Mouse (Mus musculus): ENCODE measurements around the gene Stk25. TPM values are rescaled to one million over a fixed set of nuclear protein-coding genes. Genes with fewer than 3 reads are reported as not detected.
"Not testable (repeated sequence)": the region's sequence is repeated elsewhere in the genome, so short reads cannot be mapped to it uniquely, and the experiment has no call there.

Gene Stk25
- 10 to 100 TPM; 79.2 to 82.7 TPM for total RNA-seq (2021)
- long read RNA-seq, experiment 1, full-length matches to known transcripts: 56 of 64 reads
- long read RNA-seq, experiment 1, partial matches to known transcripts: 3 of 64 reads
- long read RNA-seq, experiment 1, other reads (novel, unspliced or antisense): 5 of 64 reads
- long read RNA-seq, experiment 2, full-length matches to known transcripts: 77 of 88 reads
- long read RNA-seq, experiment 2, partial matches to known transcripts: 6 of 88 reads
- long read RNA-seq, experiment 2, other reads (novel, unspliced or antisense): 5 of 88 reads

GRCm38 (mm10) chr1:93658559-93658958, at the start of gene Stk25:
Gene Stk25 (minus strand): TSS chr1:93658659.
- not testable (repeated sequence) for DNase-seq

GRCm38 (mm10) chr1:93705389-93705788, 46.9 kb upstream of the Stk25 start:
- no peak for DNase-seq

GRCm38 (mm10) chr1:93704341-93704740, 45.9 kb upstream of the Stk25 start:
- no peak for DNase-seq

- no peak for DNase-seq
Measured at GRCm38 (mm10) chr1:93703472-93704048, 45.1 kb upstream of the Stk25 start.

- DNase-seq: no peak
Measured at GRCm38 (mm10) chr1:93702106-93702505, 43.6 kb upstream of the Stk25 start.

- DNase-seq: no peak
Measured at GRCm38 (mm10) chr1:93699159-93699558, 40.7 kb upstream of the Stk25 start.

DNA sequence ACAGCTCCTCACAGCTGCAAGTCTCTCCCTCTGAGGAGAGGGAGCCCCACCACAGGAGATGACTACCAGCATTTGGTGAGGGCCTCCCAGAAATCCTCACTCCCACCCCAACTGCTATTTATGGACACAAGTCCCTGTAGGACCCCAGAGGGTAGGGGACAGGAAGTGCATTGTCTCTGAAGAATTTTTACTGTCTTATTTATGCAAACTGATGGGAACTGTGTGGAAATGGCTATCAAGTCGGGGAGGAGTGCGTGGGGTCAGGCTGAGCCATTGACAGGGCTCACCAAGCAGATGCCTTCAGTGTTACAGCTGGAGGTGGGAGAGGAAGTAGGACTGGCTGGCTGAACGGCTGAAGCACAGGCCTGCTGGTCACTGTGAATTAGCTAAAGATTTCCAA, 38.9 kb upstream of the Stk25 start:
- no peak for DNase-seq

- peak; percentile 80 for DNase-seq
Measured at GRCm38 (mm10) chr1:93694966-93695365, 36.5 kb upstream of the Stk25 start.

DNA sequence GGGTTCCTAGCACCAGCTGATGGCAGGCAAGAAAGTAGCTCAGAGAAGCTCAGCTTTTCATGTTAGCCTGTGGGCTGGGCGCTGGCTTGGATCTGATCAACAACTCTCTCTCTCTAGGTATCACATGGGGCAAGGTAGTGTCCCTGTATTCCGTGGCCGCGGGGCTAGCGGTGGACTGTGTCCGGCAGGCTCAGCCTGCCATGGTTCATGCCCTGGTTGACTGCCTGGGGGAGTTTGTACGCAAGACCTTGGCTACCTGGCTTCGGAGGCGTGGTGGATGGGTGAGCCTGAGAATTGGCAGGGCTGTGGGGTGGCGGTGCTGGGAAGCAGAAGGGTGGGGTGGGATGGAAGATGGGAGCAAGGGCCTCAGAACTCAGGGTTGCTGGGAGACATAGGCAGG, 35.5 kb upstream of the Stk25 start:
- DNase-seq: no peak

DNA sequence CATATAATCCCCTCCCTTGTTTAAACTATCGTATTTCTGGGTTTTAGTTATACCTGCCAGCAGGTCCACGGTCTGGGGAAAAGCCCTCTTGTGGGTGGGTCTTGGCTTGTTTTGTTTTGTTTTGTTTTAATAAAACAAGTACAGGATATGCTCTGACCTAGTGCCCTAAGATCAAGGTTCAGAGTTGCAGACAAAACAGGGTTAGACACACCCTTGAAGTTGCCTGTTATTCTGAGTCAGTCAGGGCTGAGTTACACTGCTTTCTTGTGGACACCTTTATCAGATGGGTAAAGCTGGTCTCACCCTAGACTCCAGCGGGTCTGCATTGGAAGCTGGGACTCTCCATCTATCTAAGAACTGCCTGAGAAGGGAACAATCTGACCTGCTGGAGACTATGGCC, 35.0 kb upstream of the Stk25 start:
- DNase-seq: no peak

- DNase-seq: no peak
Measured at GRCm38 (mm10) chr1:93692773-93693172, 34.3 kb upstream of the Stk25 start.

- no peak for DNase-seq
Measured at GRCm38 (mm10) chr1:93691786-93692357, 33.4 kb upstream of the Stk25 start.

- DNase-seq: no peak
Measured at GRCm38 (mm10) chr1:93691106-93691505, 32.6 kb upstream of the Stk25 start.

DNA sequence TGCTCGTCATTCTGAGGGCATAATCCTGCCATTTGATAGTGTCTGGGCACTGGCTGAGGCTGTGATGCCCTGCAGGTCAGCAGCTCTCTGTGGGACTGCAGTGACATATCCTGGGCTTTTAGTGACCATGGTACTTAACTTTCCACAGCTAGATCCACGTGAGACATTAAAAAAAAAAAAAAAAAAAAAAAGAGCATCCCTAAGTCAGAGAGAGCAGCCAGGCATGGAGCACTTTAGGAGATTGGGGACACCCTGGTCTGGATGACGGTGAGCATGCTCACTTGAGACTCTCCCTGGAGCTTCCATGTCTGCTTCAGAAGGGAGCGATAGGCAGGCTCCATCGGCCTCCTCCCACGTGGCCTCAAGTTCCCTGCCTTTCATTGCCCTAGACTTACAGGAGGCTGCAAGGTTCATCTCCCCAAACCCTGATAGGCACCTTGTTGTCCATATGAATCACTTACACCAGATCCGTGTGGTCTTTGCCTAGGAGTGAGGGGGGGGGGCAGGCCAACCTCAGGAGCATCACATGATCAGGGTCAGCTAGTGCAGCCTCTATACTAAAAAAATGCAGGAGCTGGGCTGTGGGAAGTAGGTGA, 31.5 kb upstream of the Stk25 start:
- DNase-seq: no peak

DNA sequence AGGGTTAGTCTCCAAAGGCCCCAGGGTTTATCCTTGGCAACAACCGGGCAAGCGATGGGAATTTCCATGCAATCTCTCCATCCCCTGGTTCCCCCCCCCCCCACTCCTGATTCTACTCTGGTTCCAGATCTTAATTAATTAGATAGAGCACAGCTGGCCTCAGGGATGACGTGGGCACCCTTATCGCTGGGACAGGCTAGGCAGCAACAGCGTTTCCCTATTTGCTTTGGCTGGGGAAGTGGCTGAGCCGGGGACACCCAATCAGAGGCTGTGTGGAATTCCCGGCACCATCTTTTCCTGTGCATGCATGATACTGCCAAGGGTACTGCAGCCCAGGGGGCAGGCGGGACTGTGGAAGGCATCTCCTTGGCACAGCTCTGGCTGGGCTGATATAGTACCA, 29.7 kb upstream of the Stk25 start:
- peak; percentile 12 for DNase-seq

DNA sequence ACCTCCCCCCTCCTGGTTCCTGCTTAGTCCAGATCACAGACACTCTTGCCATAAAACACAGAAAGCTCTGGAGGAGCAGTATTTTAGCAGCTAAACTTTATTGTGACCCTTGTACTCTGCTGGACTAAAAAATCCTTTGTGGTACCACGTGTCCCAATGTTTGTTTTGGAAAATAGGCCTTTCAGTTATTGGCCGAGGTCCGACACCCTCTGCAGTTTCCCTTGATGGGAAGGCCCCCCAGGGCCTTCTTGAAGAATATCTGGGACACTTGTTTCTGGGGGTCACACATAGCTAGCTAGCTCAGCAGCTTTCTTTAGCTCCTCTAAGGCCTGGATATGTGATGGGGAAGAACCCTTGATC, 28.5 kb upstream of the Stk25 start:
- DNase-seq: no peak

DNA sequence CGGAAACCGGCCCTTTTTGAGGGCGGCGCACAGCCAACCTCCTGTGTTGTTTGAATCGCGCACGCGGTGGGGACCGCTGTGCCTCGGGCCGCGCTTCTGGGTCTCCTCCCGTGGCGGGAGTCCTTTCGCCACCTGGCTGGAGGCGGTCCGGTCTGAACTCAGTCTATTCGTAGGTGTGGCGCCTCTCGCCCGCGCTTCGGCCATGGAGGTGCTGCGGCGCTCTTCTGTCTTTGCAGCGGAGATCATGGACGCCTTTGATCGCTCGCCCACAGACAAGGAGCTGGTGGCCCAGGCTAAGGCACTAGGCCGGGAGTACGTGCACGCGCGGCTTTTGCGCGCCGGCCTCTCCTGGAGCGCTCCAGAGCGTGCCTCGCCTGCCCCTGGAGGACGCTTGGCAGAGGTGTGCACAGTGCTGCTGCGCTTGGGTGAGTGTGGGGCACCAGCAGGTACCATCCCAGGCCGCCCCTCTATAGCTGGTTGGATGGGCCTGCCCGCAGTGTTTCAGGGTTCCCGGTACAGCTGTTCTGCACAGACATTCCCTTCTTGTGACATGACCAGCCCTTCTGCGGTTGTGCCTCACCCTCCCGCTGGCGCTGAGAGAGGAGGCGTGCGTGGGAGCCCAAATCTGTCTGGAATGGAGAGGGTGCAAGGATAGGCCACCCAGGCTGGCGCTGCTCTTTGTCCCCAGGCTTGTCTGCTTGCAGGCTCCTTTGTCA, 27.9 kb upstream of the Stk25 start:
- peak; percentile 27 for DNase-seq

DNA sequence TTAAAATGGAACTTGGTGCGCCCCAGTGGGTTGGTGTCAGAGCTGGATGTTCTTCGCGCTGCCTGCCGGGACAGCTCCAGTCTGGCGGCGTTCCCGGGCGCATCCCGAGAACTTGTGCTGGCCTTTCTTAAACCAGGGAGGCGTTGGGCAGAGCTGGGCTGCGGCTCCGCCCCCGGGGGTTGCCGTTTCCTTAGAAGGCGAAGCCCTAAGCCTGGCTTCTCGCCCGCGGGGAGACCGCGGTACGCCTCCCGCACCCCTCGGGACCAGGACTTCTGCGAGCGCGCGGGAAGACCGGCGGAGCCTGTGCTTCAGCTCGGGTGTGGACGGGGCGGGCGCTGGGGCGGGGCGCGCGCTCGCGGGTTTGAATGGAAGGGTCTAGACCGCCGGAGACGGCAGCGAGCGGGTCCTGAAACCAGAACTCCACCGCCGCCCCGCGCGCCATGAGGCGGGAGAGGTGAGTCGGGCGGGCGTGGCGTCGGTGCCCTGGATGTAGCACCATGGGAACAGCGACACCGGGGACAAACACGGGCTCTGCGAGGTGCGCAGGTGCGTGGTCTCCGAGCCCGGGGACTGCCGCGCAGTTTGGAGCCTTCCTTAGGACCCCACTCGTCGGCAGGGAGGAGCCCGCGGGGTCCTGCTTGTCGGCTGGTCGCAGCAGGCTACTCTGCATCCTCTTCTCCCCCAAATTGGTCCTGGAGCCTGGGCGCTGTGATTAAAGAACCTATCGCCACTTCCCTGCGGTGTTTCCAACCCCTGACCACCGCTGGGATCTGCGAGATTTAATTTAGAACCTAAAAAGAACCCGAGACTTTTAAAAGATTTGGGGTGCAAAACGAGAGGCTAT, 27.2 kb upstream of the Stk25 start, which contains the start of gene Bok:
TSS of gene Bok (plus strand) at position 260 of the 844 bp plus-strand sequence.
- DNase-seq: peak; percentile 83

DNA sequence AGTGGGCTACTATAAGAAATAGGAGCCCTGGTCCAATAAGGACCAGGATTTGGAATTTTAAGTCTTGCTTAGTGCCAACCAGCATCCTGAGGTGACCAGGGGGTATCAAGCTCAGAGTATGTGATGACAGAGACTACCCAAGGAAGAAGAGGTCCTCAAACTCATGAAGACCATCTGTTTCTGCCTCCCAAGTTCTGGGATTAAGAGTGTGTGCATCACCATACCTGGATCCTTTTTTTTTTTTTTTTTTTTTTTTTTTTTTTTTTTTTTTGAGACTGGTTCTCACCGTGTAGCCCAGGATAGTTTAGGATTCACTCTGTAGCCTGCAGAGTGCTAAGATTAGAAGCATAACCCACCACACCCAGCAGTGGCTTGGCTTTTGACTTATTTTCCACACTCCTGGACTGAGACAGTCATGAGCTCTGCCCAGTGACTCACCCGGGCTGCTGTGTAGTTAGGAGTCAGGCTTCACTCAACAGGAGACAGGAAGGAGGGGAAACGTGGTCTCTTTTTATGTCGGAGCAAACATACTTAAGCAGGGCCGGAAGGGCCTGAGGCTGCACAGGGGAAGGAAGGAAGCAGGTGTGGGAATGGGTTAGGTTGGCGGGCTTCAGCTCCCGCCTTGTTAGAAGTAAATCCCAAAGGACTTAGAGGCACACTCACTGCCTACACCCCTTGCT, 21.6 kb upstream of the Stk25 start:
- DNase-seq: peak; percentile 49

- peak; percentile 20 for DNase-seq
Measured at GRCm38 (mm10) chr1:93678386-93678785, 19.9 kb upstream of the Stk25 start.

- no peak for DNase-seq
Measured at GRCm38 (mm10) chr1:93672682-93673081, 14.2 kb upstream of the Stk25 start.
